Mouse (Mus musculus) G1E (cell line): ENCODE data around the gene Ttc17. TPM values are rescaled to one million over a fixed set of nuclear protein-coding genes. Genes with fewer than 3 reads are reported as not detected.

Source experiments
- ATAC-seq: 2 replicates; pipeline ENCODE4 v1.8.0; 2016; ENCODE audit warnings: mild to moderate bottlenecking; ENCODE audit not compliant: insufficient number of reproducible peaks, poor library complexity, low FRiP score, severe bottlenecking; ENCODE audit errors: extremely low read depth
- DNase-seq: peaks from one replicate; pipeline ENCODE4 v3.0.0; 2012; ENCODE audit warnings: low spot score
- H3K27me3 ChIP-seq: 2 replicates; pipeline ENCODE4 v1.6.1; 2012; ENCODE audit warnings: mild to moderate bottlenecking, low read length, inconsistent platforms; ENCODE audit not compliant: insufficient read depth
- H3K36me3 ChIP-seq: replicated peaks from 2 replicates; pipeline ENCODE3; 2012; ENCODE audit warnings: mild to moderate bottlenecking, inconsistent platforms
- H3K4me1 ChIP-seq: 2 replicates; pipeline ENCODE4 v1.6.1; 2012; ENCODE audit warnings: low read depth, low read length, inconsistent platforms, mixed read lengths; ENCODE audit not compliant: insufficient read depth
- H3K4me3 ChIP-seq: 2 replicates; pipeline ENCODE4 v1.5.1; 2012; ENCODE audit warnings: low read depth, mild to moderate bottlenecking, inconsistent platforms, low read length, moderate library complexity, mixed read lengths
- H3K9me3 ChIP-seq: replicated peaks from 2 replicates; pipeline ENCODE4 v1.6.1; 2012; ENCODE audit warnings: inconsistent platforms
- CTCF ChIP-seq: IDR thresholded peaks from 2 replicates; pipeline ENCODE4 v1.5.1; 2012; ENCODE audit warnings: low read depth, low read length, inconsistent platforms, mixed read lengths
- GATA1 ChIP-seq: IDR thresholded peaks from 2 replicates; pipeline ENCODE4 v1.6.1; 2012; ENCODE audit warnings: borderline replicate concordance, low read length, inconsistent platforms, mixed read lengths
- GATA2 ChIP-seq: IDR thresholded peaks from 2 replicates; pipeline ENCODE4 v1.6.1; 2012; ENCODE audit warnings: low read depth, low read length, inconsistent platforms, borderline replicate concordance
- POLR2AphosphoS5 ChIP-seq: IDR thresholded peaks from 2 replicates; pipeline ENCODE4 v1.6.1; 2012; ENCODE audit warnings: low read depth, low read length, inconsistent platforms; ENCODE audit not compliant: insufficient replicate concordance
- TAL1 ChIP-seq: conservative IDR thresholded peaks from 2 replicates; pipeline ENCODE4 v1.6.1; 2012; ENCODE audit warnings: low read depth, low read length, inconsistent platforms, mixed read lengths
- polyA plus RNA-seq: library from polyadenylated mRNA; stranded (reverse); fragments of >175 nt; gene quantifications from 2 replicates; pipeline ENCODE4 v1.2.3, GENCODE M21; 2012
- total RNA-seq, 2 experiments: library from RNA; stranded (forward) in 1 of 2; stranded (reverse) in 1 of 2; fragments of 200-1000 nt in 1 of 2; fragments of >200 nt in 1 of 2; fragmentation: Nextera tagmentation in 1 of 2; gene quantifications; 2 replicates each; pipeline ENCODE4 v1.2.3; 2014 to 2017

The Ttc17 gene
- 33.0 and 33.2 TPM in 2 replicates for total RNA-seq (2014; fragmentation: Nextera tagmentation)
- 15.2 and 18.9 TPM in 2 replicates for total RNA-seq (2017)
- polyA plus RNA-seq, result 2.5 and 4.1 TPM in 2 replicates

DNA sequence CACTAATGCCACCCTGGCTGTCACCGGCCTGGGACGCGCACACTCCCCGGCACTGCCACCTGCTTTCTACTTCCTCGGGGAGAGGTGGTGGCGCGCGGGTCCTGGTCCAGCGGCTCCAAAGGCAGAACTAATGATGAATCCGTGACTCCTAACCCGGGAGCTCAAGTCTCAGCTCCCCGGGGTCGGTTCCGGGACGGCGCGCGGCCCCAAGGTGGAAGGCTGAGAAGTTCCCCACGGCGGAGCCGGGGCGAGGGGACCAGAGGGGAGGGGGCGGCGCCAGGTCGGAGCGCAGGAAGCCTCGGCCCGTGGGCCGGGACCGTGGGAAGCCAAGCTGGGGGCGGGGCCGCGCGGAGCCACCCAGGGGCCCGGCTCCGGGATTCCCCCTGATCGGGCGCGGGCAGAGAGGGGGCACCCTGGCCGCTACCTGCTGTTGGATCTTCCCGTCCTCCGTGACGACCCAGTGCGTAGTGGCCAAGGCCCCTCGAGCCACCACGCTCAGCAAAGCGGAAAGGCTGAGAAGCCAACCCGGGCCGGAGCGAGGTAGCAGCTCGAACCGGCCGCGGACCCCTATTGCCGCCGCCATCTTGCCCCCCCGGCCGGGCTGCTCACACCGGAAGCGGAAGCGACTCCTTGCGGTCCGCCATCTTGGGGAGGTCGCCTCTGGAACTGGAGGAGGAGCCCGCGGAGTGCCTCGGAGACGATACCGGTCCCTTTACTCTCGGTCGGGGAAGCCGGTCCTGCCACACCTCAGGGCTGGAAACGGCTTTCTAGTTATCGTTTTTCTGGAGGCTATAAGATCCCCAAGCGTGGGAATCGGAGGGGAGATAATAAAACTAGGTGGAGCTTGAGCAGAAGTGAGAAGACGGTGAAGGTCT lies at the start of gene Ttc17:
TSS of gene Ttc17 (minus strand) at position 607 of the 875 bp plus-strand sequence.
- H3K36me3 ChIP-seq, result peaks cover 35% of the 10 kb centered on the region
- TF ChIP-seq POLR2AphosphoS5 (no peak), TAL1 (no peak), GATA1 (no peak), GATA2 (no peak), CTCF (no peak)
- H3K27me3 ChIP-seq, result no peaks in the 10 kb centered on the region
- H3K4me1 ChIP-seq, result peaks cover 19% of the 10 kb centered on the region
- no peaks in the 10 kb centered on the region for H3K9me3 ChIP-seq
- DNase-seq (peak; percentile 88), ATAC-seq (peak; percentile 87)
- peak within 1 kb of the TSS; percentile 96 for H3K4me3 ChIP-seq

DNA sequence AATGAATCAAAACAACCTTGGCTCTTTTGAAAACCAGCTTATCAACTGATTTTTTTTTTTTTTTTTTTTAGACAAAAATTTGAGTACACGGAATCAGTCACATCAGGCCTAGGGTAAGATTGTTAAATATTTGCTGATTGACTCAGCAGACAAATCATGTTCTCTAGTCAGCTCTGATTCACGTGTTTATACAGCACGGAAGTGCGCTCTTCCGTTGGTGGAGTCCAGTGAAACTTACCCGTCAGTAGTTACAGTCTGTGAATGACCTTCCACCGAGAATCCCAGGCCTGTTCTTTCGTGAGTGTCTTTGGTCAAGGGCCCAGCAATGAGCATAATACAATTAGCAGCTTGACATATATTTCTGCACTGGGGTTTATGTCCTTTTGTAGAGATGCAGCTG lies 43.2 kb upstream of the Ttc17 start:
- TF ChIP-seq GATA1, result no peak
- TF ChIP-seq POLR2AphosphoS5, result no peak
- TF ChIP-seq CTCF, result no peak
- TF ChIP-seq GATA2, result no peak
- no peak for TF ChIP-seq TAL1
- no peaks in the 10 kb centered on the region for H3K36me3 ChIP-seq

GRCm38 (mm10) chr2:94436952-94437351 lies 30.5 kb upstream of the Ttc17 start:
- H3K4me1 ChIP-seq, result peaks cover 41% of the 10 kb centered on the region
- peak; percentile 60 for DNase-seq
- no peaks in the 10 kb centered on the region for H3K9me3 ChIP-seq
- H3K36me3 ChIP-seq, result peaks cover 25% of the 10 kb centered on the region
- H3K4me3 ChIP-seq, result peak overlapping the region; percentile 96
- no peak for TF ChIP-seq TAL1
- TF ChIP-seq POLR2AphosphoS5, result no peak
- TF ChIP-seq GATA1, result no peak
- TF ChIP-seq CTCF, result no peak
- TF ChIP-seq GATA2, result no peak
- peaks cover 8% of the 10 kb centered on the region; the same call in 1 of the 2 replicates for H3K27me3 ChIP-seq
- ATAC-seq, result peak; percentile 47

More for the DNA sequence above, 43.2 kb upstream of the Ttc17 start:
- Histone ChIP-seq H3K27me3 (peaks cover 7% of the 10 kb centered on the region), H3K4me1 (no peaks in the 10 kb centered on the region), H3K4me3 (no peak overlapping the region), H3K9me3 (no peaks in the 10 kb centered on the region)
- ATAC-seq (no peak), DNase-seq (no peak)

DNA sequence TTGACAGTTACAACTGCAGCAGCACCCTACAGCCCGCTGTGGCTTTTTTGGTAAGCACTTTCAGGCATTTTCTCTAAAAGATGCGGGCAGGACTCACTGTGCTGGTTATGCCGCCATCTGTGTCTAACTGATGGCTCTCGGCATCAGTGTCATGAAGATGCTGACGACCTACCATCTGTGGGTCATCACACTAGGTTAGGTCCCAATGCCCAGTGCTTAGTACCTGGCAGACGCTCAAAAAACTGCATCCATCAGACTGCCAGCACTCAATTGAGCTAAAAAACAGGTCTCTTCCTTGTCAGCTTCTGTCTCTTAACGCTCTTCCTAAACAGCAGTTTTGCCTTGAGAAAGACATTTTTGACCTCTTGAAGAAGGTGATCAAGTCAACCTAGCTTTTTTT lies 29.0 kb upstream of the Ttc17 start:
- no peaks in the 10 kb centered on the region for H3K9me3 ChIP-seq
- no peaks in the 10 kb centered on the region for H3K27me3 ChIP-seq
- no peak overlapping the region; the same call in 1 of the 2 replicates for H3K4me3 ChIP-seq
- ATAC-seq (no peak), DNase-seq (no peak)
- peaks cover 37% of the 10 kb centered on the region for H3K36me3 ChIP-seq
- TF ChIP-seq CTCF, result no peak
- no peak for TF ChIP-seq GATA2
- TF ChIP-seq GATA1, result no peak
- TF ChIP-seq POLR2AphosphoS5, result no peak
- no peak for TF ChIP-seq TAL1
- peaks cover 54% of the 10 kb centered on the region for H3K4me1 ChIP-seq

DNA sequence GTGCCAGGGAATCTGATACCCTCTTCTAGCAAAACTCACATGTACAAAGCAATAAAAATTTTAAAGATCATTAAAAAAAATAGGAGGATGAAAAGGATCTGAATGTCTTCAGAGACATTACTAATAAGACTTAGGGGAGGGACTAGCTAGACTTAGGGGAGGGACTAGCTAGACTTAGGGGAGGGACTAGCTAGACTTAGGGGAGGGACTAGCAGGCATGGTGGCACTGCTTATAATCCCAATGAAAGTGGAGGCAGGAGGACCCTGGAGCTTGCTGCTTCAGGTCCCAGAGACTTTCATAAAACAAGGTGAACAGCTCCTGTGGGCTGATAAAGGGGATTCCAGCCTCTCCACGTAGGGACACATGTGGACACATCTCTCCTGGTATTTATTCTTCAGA lies 28.3 kb upstream of the Ttc17 start:
- no peak for DNase-seq
- H3K4me3 ChIP-seq, result no peak overlapping the region
- H3K36me3 ChIP-seq, result peaks cover 40% of the 10 kb centered on the region
- TF ChIP-seq GATA1 (no peak), POLR2AphosphoS5 (no peak), TAL1 (no peak), GATA2 (no peak), CTCF (no peak)
- peaks cover 54% of the 10 kb centered on the region for H3K4me1 ChIP-seq
- H3K9me3 ChIP-seq, result no peaks in the 10 kb centered on the region
- ATAC-seq, result peak; percentile 61
- H3K27me3 ChIP-seq, result no peaks in the 10 kb centered on the region

DNA sequence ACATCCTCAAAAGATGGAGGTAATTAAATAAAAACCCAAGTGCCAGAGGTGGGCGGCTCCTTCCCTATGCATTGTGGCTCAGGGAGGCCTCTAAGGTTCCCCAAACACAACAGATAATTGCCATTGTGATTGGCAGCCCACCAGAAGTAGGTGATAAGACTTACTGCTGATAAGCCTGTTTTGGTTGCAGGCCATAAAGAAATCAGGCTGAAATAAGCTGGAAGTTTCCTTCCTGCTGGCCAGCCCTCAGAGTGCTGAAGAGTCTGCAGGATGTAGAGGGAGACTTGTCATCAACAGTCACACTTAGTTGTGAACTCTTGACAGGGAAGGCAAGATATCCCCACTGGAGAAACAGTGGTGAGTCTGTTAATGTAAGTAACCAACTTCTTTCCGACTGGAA lies 25.7 kb upstream of the Ttc17 start:
- ATAC-seq (peak; percentile 29), DNase-seq (no peak)
- no peak for TF ChIP-seq TAL1
- no peak for TF ChIP-seq CTCF
- TF ChIP-seq GATA2, result no peak
- TF ChIP-seq GATA1, result no peak
- TF ChIP-seq POLR2AphosphoS5, result no peak
- H3K4me1 ChIP-seq, result peaks cover 61% of the 10 kb centered on the region
- H3K4me3 ChIP-seq, result no peak overlapping the region
- H3K27me3 ChIP-seq, result no peaks in the 10 kb centered on the region
- no peaks in the 10 kb centered on the region for H3K9me3 ChIP-seq
- peaks cover 58% of the 10 kb centered on the region for H3K36me3 ChIP-seq
